Mouse (Mus musculus) stomach, postnatal 0 days (tissue): ENCODE measurements around the gene Flrt2.

ENCODE experiments used
- CTCF ChIP-seq: IDR thresholded peaks from 2 replicates; pipeline ENCODE4 v1.5.1; 2016; ENCODE audit warnings: antibody characterized with exemption, low read depth, mild to moderate bottlenecking, moderate library complexity
- EP300 ChIP-seq: optimal IDR thresholded peaks from 2 replicates; pipeline ENCODE3; 2016; ENCODE audit warnings: antibody characterized with exemption

- TF ChIP-seq CTCF: no peak
- no peak for TF ChIP-seq EP300
These were observed 46.6 kb downstream of the Flrt2 start for GRCm38 (mm10) chr12:95738491-95739135.
